Mouse (Mus musculus): ENCODE results near the gene Dnal4.

GRCm38 (mm10) chr15:79807050-79807449, 29.4 kb upstream of the Dnal4 start:
- TF ChIP-seq CTCF (IDR thresholded peaks at IDR 0.05; ENCODE audit: low read depth, low read length) (no peak), POLR2A (IDR thresholded peaks at IDR 0.05; ENCODE audit: insufficient read depth, low read length) (no peak)

Measured in ES-Bruce4 (cell line).